Mouse (Mus musculus): ENCODE measurements around the gene Cir1. TPM values are rescaled to one million over a fixed set of nuclear protein-coding genes. Genes with fewer than 3 reads are reported as not detected.

The Cir1 gene
- total and polyA plus RNA-seq, 3 experiments, result 3.8 to 14.3 (median 5.2) TPM

DNA sequence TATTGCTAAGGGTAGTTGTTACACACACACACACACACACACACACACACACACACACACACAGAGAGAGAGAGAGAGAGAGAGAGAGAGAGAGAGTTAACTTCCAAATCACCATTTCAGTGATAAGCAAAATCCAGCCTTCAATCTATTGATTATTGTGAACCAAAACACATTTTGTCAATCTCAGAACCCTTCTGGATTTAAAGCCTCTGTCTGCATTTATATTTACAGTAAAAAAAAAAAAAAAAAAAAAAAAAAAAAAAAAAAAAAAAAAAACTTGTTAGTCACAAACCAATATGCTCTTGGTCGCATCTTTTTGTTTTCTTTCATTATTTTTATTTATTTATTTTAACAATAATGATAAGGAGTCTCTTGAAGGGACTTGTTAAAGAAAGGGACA lies 45.9 kb downstream of the Cir1 start:
- no peaks in the 10 kb centered on the region for H3K79me2 ChIP-seq (replicated peaks; ENCODE audit: control insufficient read depth, extremely low read depth, insufficient read depth, poor library complexity, severe bottlenecking)
- H3K4me1 ChIP-seq (ENCODE audit: control insufficient read depth in 1 of 2, insufficient read depth in 2 of 2), result no peaks in the 10 kb centered on the region
- H3K9me3 ChIP-seq (replicated peaks; ENCODE audit: low read length), result peaks cover 2% of the 10 kb centered on the region
- no peak overlapping the region for H3K4me2 ChIP-seq (ENCODE audit: insufficient read depth, low read depth, poor library complexity, severe bottlenecking)
- no peaks in the 10 kb centered on the region for H3K27me3 ChIP-seq (replicated peaks)
- TF ChIP-seq USF2 (conservative IDR thresholded peaks at IDR 0.05; ENCODE audit: low read depth, low read length), result no peak
- peak; percentile 69 for TF ChIP-seq ZNF384 (IDR thresholded peaks at IDR 0.05; ENCODE audit: low read depth, low read length)
- H3K4me3 ChIP-seq (replicated peaks in 1 of 3; ENCODE audit: low read depth in 2 of 3, low read length in 2 of 3, poor library complexity in 1 of 3), result no peak overlapping the region
- no peak for DNase-seq (ENCODE audit: extremely low read depth)
- no peaks in the 10 kb centered on the region for H3K36me3 ChIP-seq (replicated peaks in 1 of 2; ENCODE audit: control insufficient read depth in 1 of 2, insufficient read depth in 1 of 2, low read length in 1 of 2)
- no peak overlapping the region for H3K27ac ChIP-seq (ENCODE audit: insufficient read depth, low read depth)
- H3K9ac ChIP-seq (ENCODE audit: insufficient read depth, low read depth), result no peak overlapping the region
- dilution Hi-C loops (cut with MboI; ENCODE audit: extremely low pct_ligation_motif_present, extremely low pct_unique_long_range_greater_than_20kb, low sequenced_read_pairs) (no loop called here), in situ Hi-C loops (cut with MboI; ENCODE audit: low pct_ligation_motif_present, low pct_unique_long_range_greater_than_20kb, low sequenced_read_pairs) (loop anchor here (10.0 kb wide), 1 partner anchor 52 kb away; the partner anchor contains the start of gene Ola1)

- no peak overlapping the region for H3K27ac ChIP-seq (ENCODE audit: insufficient read depth, low read depth)
- H3K4me3 ChIP-seq (replicated peaks in 1 of 3; ENCODE audit: low read depth in 2 of 3, low read length in 2 of 3, poor library complexity in 1 of 3), result no peak overlapping the region
- peak in 1 of 2 experiments; percentile 48; a peak in 2 of 4 replicates for TF ChIP-seq CTCF (conservative IDR thresholded peaks at IDR 0.05 in 1 of 2, IDR thresholded peaks at IDR 0.05 in 1 of 2; ENCODE audit: low read depth in 2 of 2, low read length in 2 of 2)
- TF ChIP-seq HCFC1 (IDR thresholded peaks at IDR 0.05; ENCODE audit: low read depth, low read length), result no peak
- TF ChIP-seq RAD21 (IDR thresholded peaks at IDR 0.05; ENCODE audit: low read depth, low read length), result peak; percentile 24
- no peak for TF ChIP-seq CHD2 (IDR thresholded peaks at IDR 0.05; ENCODE audit: low read length)
- no peak for TF ChIP-seq KAT2A (IDR thresholded peaks at IDR 0.05; ENCODE audit: insufficient replicate concordance, low read length)
- TF ChIP-seq JUN (IDR thresholded peaks at IDR 0.05; ENCODE audit: insufficient read depth, low read depth, low read length), result no peak
- peak; percentile 32; the same call in 1 of the 2 replicates for TF ChIP-seq SMC3 (IDR thresholded peaks at IDR 0.05; ENCODE audit: low read depth, low read length)
- TF ChIP-seq ELF1 (IDR thresholded peaks at IDR 0.05; ENCODE audit: low read depth, low read length), result no peak
- no peak for TF ChIP-seq ETS1 (conservative IDR thresholded peaks at IDR 0.05; ENCODE audit: low read depth, low read length)
- H3K9ac ChIP-seq (ENCODE audit: insufficient read depth, low read depth), result no peak overlapping the region
- H3K79me2 ChIP-seq (replicated peaks; ENCODE audit: control insufficient read depth, extremely low read depth, insufficient read depth, poor library complexity, severe bottlenecking), result no peaks in the 10 kb centered on the region
- no peaks in the 10 kb centered on the region for H3K27me3 ChIP-seq (replicated peaks)
- no peak overlapping the region for H3K4me2 ChIP-seq (ENCODE audit: insufficient read depth, low read depth, poor library complexity, severe bottlenecking)
- in situ Hi-C loops (cut with MboI; ENCODE audit: low pct_ligation_motif_present, low pct_unique_long_range_greater_than_20kb, low sequenced_read_pairs), result loop anchor here (10.0 kb wide), 1 partner anchor 51 kb away; the partner anchor contains the start of gene Ola1
- dilution Hi-C loops (cut with MboI; ENCODE audit: extremely low pct_ligation_motif_present, extremely low pct_unique_long_range_greater_than_20kb, low sequenced_read_pairs), result no loop called here
- H3K9me3 ChIP-seq (replicated peaks; ENCODE audit: low read length), result peaks cover 1% of the 10 kb centered on the region
- no peaks in the 10 kb centered on the region for H3K4me1 ChIP-seq (ENCODE audit: control insufficient read depth in 1 of 2, insufficient read depth in 2 of 2)
- no peak for DNase-seq (ENCODE audit: extremely low read depth)
- no peaks in the 10 kb centered on the region for H3K36me3 ChIP-seq (replicated peaks in 1 of 2; ENCODE audit: control insufficient read depth in 1 of 2, insufficient read depth in 1 of 2, low read length in 1 of 2)
These were observed 46.5 kb downstream of the Cir1 start for GRCm38 (mm10) chr2:73266011-73266410.

GRCm38 (mm10) chr2:73264611-73265195 lies 47.8 kb downstream of the Cir1 start:
- Histone ChIP-seq H3K4me1 (ENCODE audit: control insufficient read depth in 1 of 2, insufficient read depth in 2 of 2) (no peaks in the 10 kb centered on the region), H3K79me2 (replicated peaks; ENCODE audit: control insufficient read depth, extremely low read depth, insufficient read depth, poor library complexity, severe bottlenecking) (no peaks in the 10 kb centered on the region), H3K27me3 (replicated peaks) (no peaks in the 10 kb centered on the region), H3K36me3 (replicated peaks in 1 of 2; ENCODE audit: control insufficient read depth in 1 of 2, insufficient read depth in 1 of 2, low read length in 1 of 2) (no peaks in the 10 kb centered on the region), H3K4me2 (ENCODE audit: insufficient read depth, low read depth, poor library complexity, severe bottlenecking) (no peak overlapping the region), H3K9ac (ENCODE audit: insufficient read depth, low read depth) (no peak overlapping the region), H3K9me3 (replicated peaks; ENCODE audit: low read length) (peaks cover 3% of the 10 kb centered on the region), H3K27ac (ENCODE audit: insufficient read depth, low read depth) (no peak overlapping the region), H3K4me3 (replicated peaks in 1 of 3; ENCODE audit: low read depth in 2 of 3, low read length in 2 of 3, poor library complexity in 1 of 3) (no peak overlapping the region)
- TF ChIP-seq HCFC1 (IDR thresholded peaks at IDR 0.05; ENCODE audit: low read depth, low read length) (no peak), KAT2A (IDR thresholded peaks at IDR 0.05; ENCODE audit: insufficient replicate concordance, low read length) (no peak), ZNF384 (IDR thresholded peaks at IDR 0.05; ENCODE audit: low read depth, low read length) (no peak), MAZ (IDR thresholded peaks at IDR 0.05; ENCODE audit: low read depth, low read length) (no peak), ELF1 (IDR thresholded peaks at IDR 0.05; ENCODE audit: low read depth, low read length) (no peak), CTCF (conservative IDR thresholded peaks at IDR 0.05 in 1 of 2, IDR thresholded peaks at IDR 0.05 in 1 of 2; ENCODE audit: low read depth in 2 of 2, low read length in 2 of 2) (no peak), SIN3A (IDR thresholded peaks at IDR 0.05; ENCODE audit: low read length) (no peak), BHLHE40 (IDR thresholded peaks at IDR 0.05; ENCODE audit: low read depth, low read length) (no peak), TBP (conservative IDR thresholded peaks at IDR 0.05; ENCODE audit: low read depth, low read length) (no peak), GABPA (IDR thresholded peaks at IDR 0.05; ENCODE audit: insufficient replicate concordance, low read depth, low read length) (no peak), MYC (IDR thresholded peaks at IDR 0.05; ENCODE audit: low read depth, low read length) (no peak), ZKSCAN1 (IDR thresholded peaks at IDR 0.05; ENCODE audit: borderline replicate concordance, low read depth, low read length) (no peak), TCF12 (IDR thresholded peaks at IDR 0.05; ENCODE audit: low read depth, low read length) (no peak), CHD2 (IDR thresholded peaks at IDR 0.05; ENCODE audit: low read length) (no peak), POLR2AphosphoS2 (IDR thresholded peaks at IDR 0.05; ENCODE audit: low read depth, low read length) (no peak), ZC3H11A (IDR thresholded peaks at IDR 0.05; ENCODE audit: low read depth, low read length) (no peak), UBTF (IDR thresholded peaks at IDR 0.05; ENCODE audit: low read depth, low read length) (no peak), SMC3 (IDR thresholded peaks at IDR 0.05; ENCODE audit: low read depth, low read length) (no peak)
- in situ Hi-C loops (cut with MboI; ENCODE audit: low pct_ligation_motif_present, low pct_unique_long_range_greater_than_20kb, low sequenced_read_pairs) (loop anchor here (10.0 kb wide), 1 partner anchor 50 kb away; the partner anchor contains the start of gene Ola1), dilution Hi-C loops (cut with MboI; ENCODE audit: extremely low pct_ligation_motif_present, extremely low pct_unique_long_range_greater_than_20kb, low sequenced_read_pairs) (no loop called here)
- DNase-seq (ENCODE audit: extremely low read depth), result no peak

Data from CH12.LX (cell line).